Mouse (Mus musculus): ENCODE data around the gene Gstt1.
A peak's percentile ranks its signal among the peaks of the same experiment; 100 is the strongest.

Gene Gstt1

DNA sequence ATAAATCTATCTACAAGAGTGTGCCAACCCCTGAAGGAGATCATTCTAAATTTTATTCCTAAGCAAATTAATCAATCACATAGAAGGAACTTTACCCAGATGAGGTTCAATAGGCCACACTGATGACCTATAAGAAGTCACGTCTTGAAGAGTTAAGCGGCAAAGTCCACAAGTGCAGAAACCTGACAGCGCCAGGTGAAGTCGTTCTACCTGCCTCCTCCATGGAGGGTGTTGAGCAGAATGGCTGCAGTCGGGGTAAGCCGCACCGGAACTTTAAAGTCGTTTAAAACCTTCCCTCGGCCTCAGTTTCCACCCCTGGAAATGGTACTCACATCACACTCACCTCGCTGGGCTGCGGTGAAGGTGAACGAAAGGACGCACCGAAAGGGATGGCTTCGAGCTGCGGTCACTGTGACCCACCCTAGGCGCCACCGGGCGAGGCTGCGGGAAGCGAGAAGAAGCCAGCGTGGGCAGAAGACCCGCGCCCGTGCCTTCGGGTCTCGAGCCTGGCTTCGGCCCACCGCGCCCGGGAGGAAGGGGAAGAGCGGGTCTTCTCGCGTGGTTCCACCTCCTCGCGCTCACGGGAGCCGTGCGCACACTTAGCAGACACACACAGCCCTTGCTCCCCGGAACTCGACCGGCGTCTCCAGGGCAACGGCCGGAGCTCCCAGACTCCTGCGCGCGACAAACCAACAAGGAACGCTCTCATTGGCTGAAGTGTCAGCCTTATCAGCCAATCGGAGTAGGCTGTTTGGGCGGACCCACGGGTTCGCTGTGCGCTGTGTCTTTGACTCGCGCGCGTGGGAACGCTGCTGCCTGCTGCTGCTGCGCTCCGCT is 34.5 kb downstream of the Gstt1 start, which contains the start of gene Cabin1:
Gene Cabin1, minus strand, starts transcription at position 660 of the 837 bp plus-strand sequence.
- peak; percentile 100 for DNase-seq (ENCODE audit: low read depth)

DNA sequence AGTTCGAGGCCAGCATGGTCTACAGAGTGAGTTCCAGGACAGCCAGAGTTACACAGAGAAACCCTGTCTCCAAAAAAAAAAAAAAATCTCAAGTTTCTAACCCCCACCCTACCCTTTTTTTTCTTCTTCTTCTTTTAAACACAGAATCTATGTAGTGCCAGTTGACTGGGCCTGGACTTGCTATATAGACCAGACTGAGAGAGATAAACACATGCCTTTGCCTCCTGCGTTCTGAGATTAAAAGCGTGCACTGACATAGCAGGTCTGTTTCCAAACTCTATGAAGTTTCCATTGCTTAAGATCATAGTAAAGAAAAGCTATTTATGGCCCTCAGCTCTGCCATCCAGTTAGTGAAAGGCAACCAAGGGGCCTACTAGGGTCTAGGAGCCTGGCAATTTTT is 36.0 kb downstream of the Gstt1 start:
- DNase-seq (ENCODE audit: low read depth): no peak

DNA sequence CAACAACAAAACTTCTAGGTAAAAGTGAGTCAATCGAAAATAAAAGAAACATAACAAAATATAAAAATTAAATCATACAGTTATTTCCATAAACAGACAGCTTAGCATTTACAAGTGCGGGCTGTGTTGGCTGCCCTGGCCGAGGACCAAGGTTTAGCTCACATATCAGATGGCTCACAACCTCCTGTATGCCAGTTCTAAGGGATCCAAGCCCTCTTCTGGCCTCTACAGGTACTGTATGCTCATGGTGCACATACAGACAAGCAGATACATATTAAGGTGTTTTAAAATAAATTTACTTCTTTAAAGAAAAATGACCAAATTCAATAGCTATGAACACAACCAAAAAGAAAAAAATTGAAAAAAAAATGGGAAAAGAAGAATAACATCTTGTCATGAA is 38.1 kb downstream of the Gstt1 start:
- DNase-seq (ENCODE audit: low read depth): no peak

DNA sequence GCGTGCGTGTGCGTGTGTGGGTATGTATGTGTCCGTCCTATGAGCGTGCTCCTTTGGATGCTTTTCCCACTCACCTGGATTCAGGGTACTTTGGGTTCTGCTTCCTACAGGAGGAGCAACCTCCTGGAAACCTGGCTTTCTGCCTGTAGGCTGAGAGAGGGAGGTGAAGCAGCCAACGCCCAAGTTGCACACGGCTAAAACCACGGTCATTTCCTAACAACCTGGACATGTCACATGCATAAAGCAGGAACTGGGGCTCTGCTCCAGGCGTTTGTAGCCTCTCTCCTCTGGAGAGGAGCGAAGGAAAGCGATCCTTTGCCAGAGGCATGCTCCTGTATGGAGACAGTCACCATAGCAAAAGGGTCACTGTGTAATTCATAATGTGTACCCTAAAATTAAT is 41.7 kb downstream of the Gstt1 start:
- no peak for DNase-seq (ENCODE audit: low read depth)

DNA sequence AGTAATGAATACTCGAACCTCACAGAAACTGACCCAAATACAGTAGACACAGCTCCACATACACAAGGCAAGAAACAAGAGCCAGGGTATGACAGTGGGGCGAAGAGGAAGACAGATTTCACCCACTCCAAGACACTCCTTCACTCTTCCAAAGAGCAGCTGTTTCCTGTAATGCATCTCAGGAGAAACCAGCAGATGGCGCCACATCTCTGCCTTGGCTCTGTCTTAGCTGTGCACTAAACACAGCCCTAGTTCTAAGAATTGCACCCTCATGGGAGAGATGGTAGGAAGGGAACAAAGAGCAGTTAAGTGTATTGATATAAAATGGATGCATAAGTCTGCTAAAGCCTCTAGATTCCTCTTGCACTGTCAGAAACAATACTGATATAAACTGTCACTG is 54.4 kb downstream of the Gstt1 start:
- peak; percentile 89 for DNase-seq (ENCODE audit: low read depth)

DNA sequence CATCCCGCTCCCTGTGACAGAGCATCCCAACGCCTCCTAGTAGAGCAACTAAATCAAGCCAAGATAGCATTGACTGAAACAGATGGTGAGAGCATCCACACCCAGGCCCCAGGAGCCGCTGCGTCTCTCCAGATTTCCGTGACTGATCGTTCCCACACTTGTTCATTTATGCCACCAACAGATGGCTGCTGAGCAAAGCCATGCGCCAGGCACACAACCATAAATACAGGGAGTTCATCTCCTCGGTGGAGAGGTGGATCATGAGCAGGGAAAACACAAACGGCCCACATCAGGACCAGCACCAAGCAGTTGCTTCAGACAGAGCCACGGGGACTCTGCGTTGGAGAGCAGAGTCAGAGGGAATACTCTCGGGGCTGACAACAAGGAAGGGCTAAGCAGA is 55.0 kb downstream of the Gstt1 start:
- DNase-seq (ENCODE audit: low read depth): no peak

DNA sequence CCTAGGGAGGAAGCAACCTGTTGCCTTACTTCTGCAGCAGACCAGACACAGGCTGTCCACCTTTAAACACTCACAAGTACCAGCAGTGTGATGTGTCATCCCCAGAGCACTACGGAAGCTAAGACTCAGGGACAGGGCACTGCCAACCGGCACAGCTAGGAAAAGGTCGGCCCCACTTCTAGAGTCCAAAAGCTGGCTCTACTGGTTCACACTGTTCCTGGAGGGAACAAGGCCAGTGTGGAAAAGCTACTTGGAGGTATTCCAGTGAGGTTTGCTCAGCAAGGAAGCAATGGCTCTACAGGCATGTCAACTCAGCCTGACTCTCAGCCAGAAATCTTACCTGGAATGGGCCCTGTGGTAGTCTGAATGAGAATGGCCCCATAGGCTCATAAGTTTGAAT is 57.5 kb downstream of the Gstt1 start:
- no peak for DNase-seq (ENCODE audit: low read depth)

All from induced T-regulatory cell, adult 2 months (primary cell).